Mouse (Mus musculus) A20 (cell line): ENCODE data around the gene Ubac2.

Experiments used
- DNase-seq: peaks from one replicate; pipeline ENCODE4 v3.0.0-alpha.2; 2011; ENCODE audit warnings: low read depth, low spot score

Gene Ubac2

GRCm38 (mm10) chr14:121965461-121965860 is 87.0 kb downstream of the Ubac2 start:
- no peak for DNase-seq

DNA sequence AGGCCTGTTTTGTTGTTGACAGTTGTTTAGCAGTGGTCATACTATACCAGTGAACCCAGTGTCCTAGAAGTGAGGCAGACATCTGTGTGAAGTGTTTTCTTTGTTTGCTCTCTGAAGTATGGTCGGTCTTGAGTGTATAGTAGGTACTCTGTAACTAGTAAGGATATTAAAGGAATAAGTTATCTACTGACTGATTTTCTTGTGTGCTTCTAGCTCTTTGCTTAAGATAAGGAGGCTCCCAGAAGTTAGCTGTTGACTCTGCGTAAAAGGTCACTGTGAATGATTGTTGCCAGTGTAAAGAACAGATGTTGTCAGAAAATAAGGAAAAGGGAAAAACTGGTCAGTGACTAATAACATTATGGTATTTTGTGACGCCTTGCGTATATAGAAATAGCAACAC is 88.7 kb downstream of the Ubac2 start:
- DNase-seq, result no peak

- DNase-seq, result peak; percentile 26
Observed at GRCm38 (mm10) chr14:121970402-121970801, 92.0 kb downstream of the Ubac2 start.

DNA sequence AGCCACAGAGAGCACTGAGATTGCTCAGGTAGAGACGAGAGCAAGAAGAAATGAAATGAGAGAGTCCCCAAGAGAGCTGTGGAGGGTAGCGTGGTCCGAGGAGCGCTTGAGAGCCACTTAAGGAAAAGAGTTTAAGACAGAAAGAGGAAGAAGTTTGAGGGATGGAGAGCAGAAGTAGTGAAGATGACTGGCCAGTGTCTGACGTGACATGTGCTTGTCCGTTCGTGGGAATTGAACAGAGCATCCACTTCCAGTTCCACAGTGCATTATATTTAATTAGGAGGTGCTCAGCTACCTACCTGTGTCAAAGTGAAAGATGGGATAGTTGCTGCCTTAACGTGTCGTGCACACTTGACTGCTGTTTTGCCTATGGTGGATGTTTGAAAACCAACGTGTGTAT is 94.7 kb downstream of the Ubac2 start:
- no peak for DNase-seq

GRCm38 (mm10) chr14:121981531-121981930 is 103.1 kb downstream of the Ubac2 start:
- no peak for DNase-seq

GRCm38 (mm10) chr14:121983009-121983933 is 104.9 kb downstream of the Ubac2 start:
- no peak for DNase-seq

DNA sequence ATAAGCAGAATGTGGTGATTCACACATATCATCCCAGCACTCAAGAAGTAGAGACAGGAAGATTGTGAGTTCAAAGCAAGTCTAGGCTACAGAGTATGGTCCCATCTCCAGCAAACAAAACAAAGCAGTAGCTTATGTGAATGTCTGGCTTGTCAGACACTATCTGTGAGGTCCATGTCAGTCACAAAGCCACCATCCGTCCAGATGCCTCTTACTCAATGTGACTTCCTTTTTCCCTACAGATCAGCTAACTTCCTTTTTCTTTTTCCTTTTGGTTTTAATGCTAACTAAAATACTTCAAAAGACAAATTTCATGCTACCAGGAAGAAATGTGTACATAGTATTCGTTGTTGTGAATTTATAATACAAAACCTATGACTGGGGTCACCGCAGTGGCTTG is 107.1 kb downstream of the Ubac2 start:
- DNase-seq, result no peak

DNA sequence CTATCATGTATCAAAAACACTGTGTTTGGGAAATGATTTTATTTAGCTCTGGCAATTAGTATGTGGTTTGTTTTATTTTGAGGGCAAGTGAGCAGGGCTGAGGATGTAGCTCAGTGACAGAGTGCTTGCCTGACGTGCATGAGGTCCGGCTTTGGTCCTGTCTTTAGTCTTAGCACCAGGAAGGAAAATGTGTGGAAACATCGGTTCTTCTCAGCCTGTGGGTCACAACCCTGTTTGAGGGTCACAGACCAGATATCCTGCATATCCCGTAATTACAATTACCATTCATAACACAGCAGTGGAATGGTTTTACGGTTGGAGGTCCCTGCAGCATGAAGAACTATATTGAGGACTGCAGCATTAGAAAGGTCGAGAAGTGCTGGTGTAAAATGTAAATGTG is 107.6 kb downstream of the Ubac2 start:
- DNase-seq, result no peak

DNA sequence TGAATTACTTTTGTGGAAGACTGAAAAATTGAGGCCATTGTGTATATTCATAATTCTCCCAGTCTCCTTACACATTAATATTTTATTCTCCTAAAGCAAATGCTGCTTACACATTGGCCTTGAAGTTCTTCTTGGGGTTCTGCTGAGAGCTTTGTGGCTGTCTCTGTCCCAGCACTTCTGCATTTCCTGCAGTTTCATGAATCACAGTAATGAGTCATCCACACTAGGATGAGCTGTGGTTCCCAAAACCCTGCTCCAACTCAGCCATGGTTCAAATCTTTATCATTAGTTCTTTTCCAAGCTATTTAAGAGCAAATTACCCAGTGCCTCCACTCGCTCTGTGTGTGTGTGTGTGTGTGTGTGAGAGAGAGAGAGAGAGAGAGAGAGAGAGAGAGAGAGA is 108.9 kb downstream of the Ubac2 start:
- no peak for DNase-seq

DNA sequence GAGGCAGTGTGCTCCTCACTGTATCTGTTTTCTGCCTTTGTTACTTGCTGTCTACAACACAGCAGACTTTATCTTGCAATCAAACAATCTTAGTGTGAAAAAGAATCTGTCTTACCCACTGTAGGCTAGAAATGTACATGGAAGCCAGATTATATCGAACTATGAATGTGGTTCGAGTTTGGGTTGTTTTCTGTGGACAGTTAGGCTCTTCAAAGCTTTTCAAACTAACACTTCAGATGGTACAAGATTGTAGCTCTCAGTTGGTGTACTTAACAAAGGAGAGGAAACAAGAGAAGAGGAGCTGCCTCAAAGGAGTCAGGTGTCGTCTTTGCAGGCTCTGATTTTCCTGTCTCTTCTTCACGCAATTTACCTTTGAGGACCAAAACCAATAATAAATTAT is 109.3 kb downstream of the Ubac2 start:
- DNase-seq, result no peak

DNA sequence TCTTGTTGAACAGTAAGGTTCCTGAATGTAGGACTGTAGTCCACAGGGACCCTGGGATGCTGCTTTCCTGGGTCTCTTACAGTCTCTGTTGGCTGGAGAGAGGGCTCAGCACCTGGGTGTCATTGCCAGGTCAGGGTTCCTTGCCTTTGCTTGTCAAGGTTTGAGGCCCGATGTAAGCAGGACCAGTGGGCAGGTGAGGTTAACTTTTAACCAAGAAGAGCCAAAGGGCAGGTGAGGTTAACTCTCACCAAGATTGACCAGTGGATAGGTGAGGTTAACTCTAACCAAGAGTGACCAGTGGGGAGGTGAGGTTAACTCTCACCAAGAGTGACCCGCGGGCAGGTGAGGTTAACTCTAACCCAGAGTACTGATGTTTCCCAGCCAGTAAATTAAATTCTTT is 110.9 kb downstream of the Ubac2 start:
- no peak for DNase-seq

GRCm38 (mm10) chr14:121989869-121990268 is 111.4 kb downstream of the Ubac2 start:
- no peak for DNase-seq

DNA sequence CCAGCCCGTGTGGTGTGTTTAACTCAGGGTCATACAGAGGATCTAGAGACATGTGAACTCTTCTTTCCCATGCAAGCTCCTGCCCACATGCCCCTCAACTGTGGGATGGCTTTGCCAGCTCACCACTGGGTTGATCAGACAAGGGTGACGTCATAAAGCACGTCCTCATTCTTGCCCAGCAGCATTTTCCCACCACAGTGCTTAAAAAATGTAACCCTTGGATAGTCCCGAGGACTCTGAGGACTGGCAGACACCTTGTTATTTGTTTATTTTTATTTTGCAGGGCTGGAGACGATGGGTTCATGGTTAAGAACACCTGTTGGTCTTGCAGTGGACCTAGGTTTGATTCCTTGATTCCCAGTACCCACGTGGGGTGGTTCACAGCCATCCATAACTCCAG is 112.5 kb downstream of the Ubac2 start:
- DNase-seq, result no peak

DNA sequence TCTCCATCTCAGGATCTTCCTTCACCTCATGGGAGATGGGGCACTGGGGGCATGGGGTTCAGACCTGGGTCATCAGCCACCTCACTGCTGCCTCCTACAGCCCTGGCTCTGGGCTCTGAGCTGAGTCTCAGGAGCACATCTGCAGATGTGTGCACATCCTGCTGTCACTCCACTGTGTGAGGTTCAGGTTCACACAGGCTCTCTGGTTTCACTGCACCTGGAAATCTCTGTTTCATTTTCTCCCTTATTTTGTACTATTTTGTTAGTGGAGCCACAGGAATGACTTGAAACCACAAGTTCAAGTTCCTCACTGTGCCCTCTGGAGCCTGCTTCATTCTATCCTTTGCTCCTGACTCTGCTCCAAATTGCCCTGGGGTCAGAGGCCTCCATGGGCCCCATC is 113.5 kb downstream of the Ubac2 start:
- DNase-seq, result no peak

GRCm38 (mm10) chr14:121992395-121993280 is 114.2 kb downstream of the Ubac2 start:
- DNase-seq, result no peak

- DNase-seq, result peak; percentile 26
Observed at GRCm38 (mm10) chr14:121993616-121994015, 115.2 kb downstream of the Ubac2 start.

- DNase-seq, result no peak
Observed at GRCm38 (mm10) chr14:121994171-121994700, 115.8 kb downstream of the Ubac2 start.

DNA sequence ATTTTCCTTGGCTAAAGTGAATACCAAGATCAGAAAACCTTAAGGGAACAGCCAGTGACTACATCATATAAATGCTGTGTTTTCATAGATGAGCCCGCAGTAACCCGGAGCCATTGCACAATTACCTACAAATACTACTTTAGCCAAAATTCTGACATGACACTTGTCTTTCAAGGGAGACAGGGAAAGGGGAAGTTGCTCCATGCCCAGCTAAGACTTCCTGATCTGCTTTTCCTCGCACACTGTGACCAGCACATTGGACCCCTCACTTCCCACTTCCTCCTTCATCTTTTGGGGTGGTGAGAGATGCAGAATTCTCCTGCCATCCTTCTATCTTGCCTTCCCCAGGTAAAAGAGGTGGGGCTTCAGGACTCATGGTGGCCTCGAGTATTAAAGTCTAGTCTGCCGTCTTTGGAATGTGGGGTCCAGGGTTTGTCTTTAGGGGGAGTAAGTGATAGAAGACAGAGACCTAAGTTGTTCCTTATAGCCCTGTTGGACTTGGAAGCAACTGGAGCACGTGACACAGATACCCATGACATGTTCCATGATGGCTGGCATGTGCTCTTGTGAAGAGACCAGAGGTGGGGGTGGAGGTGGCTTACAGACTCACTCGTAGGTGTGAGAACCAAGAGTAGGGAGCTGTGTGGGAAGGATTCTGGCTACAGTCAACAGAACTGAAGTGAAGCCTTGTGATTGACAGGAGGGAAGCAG is 116.6 kb downstream of the Ubac2 start:
- DNase-seq, result no peak

DNA sequence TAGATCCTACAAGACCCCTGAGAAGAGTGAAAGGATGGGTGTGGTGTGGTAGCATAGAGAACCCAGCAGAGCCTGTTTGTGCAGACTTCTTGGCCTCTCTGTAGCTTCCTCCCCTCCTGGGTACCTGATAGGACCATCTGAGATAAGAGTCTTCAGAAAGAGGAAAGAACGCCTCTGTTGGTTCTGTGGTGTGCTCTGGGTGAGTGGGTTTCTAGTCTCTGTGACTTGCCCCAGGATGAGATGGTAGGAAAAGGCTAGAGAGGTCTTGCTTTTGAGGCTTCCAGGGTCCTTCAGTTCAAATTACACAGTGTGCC is 117.1 kb downstream of the Ubac2 start:
- DNase-seq, result no peak

DNA sequence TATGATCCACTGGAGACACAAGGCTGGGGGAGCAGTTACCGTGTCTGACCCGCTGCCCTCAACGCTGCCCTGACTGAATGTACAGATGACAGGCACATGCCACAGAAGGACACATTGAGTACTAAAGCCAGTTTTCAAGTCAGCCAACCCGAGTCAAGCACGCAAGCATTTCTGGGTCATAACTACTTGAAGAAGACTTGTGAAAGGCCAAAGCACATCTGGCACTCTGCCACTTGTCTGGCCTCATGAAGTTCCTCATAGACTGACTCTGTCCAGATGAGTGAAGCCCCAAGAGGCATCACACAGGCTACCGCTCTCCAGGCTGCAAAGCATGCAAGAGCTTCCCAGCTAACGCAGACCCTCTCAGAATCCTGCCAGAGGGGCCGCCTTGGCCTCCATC is 118.4 kb downstream of the Ubac2 start:
- no peak for DNase-seq

- no peak for DNase-seq
Observed at GRCm38 (mm10) chr14:121999455-121999854, 121.0 kb downstream of the Ubac2 start.
